Mouse (Mus musculus): ENCODE data around the gene Rab11fip5. TPM values are rescaled to one million over a fixed set of nuclear protein-coding genes. Genes with fewer than 3 reads are reported as not detected.

The Rab11fip5 gene
- polyA plus RNA-seq, 1 experiment from 2014 or later, result 15.7 TPM

GRCm38 (mm10) chr6:85290869-85291824, 83.3 kb downstream of the Rab11fip5 start:
- Histone ChIP-seq H3K27me3 (replicated peaks; ENCODE audit: control insufficient read depth, insufficient read depth, low read length) (no peaks in the 10 kb centered on the region), H3K9me3 (ENCODE audit: control insufficient read depth, low read length) (no peaks in the 10 kb centered on the region), H3K9ac (ENCODE audit: low read depth, low read length) (no peak overlapping the region), H3K4me1 (ENCODE audit: control insufficient read depth, insufficient read depth, low read length) (no peaks in the 10 kb centered on the region), H3K4me3 (ENCODE audit: low read depth, low read length) (no peak overlapping the region), H3K4me2 (ENCODE audit: low read depth, low read length) (no peak overlapping the region), H3K27ac (replicated peaks; ENCODE audit: low read depth, low read length) (no peak overlapping the region), H3K36me3 (ENCODE audit: control insufficient read depth, insufficient read depth, low read length) (no peaks in the 10 kb centered on the region)
- DNase-seq (ENCODE audit: low spot score) (no peak), ATAC-seq (ENCODE audit: low read depth) (no peak)
- 84% methylated on average over 16 of the region's 16 CpGs for WGBS

DNA sequence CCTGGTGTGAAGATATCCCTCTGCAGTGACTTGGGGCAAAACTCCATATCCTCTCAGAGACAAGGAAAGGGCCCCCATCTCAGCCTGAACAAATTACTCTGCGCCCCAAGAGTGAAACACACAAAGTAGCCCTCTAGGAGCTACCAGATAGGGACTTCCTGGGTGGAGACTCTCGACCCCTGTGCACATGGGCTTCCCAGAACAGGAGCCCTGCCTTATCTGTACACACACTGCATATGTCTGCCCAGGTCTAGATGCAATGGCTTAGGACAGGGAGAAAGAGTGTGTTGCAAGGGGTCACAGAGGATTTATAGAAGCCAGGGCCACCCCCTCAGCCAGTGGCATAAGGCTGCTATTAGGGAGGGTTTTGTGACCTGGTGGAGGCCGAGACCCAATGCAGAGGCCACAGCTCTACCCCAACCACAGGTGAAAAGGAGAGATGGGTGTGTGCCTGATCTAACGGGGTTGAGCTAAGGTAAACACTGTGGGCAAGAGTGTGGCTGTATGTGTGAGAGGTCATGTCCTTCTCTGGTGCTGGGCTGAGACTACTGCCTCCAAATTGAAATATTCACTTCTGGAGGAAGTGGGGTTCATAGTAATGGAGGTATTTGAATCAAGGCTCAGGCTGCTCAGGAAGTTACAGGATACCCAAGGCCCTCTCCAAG, 86.1 kb downstream of the Rab11fip5 start:
- no peaks in the 10 kb centered on the region for H3K36me3 ChIP-seq (ENCODE audit: control insufficient read depth, insufficient read depth, low read length)
- DNase-seq (ENCODE audit: low spot score) (no peak), ATAC-seq (ENCODE audit: low read depth) (no peak)
- no peak overlapping the region for H3K4me2 ChIP-seq (ENCODE audit: low read depth, low read length)
- WGBS, result 87% methylated on average over 4 of the region's 4 CpGs
- no peak overlapping the region for H3K9ac ChIP-seq (ENCODE audit: low read depth, low read length)
- H3K27me3 ChIP-seq (replicated peaks; ENCODE audit: control insufficient read depth, insufficient read depth, low read length), result no peaks in the 10 kb centered on the region
- H3K27ac ChIP-seq (replicated peaks; ENCODE audit: low read depth, low read length), result no peak overlapping the region
- H3K9me3 ChIP-seq (ENCODE audit: control insufficient read depth, low read length), result no peaks in the 10 kb centered on the region
- no peak overlapping the region for H3K4me3 ChIP-seq (ENCODE audit: low read depth, low read length)
- H3K4me1 ChIP-seq (ENCODE audit: control insufficient read depth, insufficient read depth, low read length), result no peaks in the 10 kb centered on the region

GRCm38 (mm10) chr6:85286283-85287047, 88.0 kb downstream of the Rab11fip5 start:
- ATAC-seq (ENCODE audit: low read depth) (no peak), DNase-seq (ENCODE audit: low spot score) (no peak)
- H3K9ac ChIP-seq (ENCODE audit: low read depth, low read length), result no peak overlapping the region
- 70% methylated on average over 13 of the region's 13 CpGs for WGBS
- H3K4me3 ChIP-seq (ENCODE audit: low read depth, low read length), result no peak overlapping the region
- no peak overlapping the region for H3K27ac ChIP-seq (replicated peaks; ENCODE audit: low read depth, low read length)
- H3K9me3 ChIP-seq (ENCODE audit: control insufficient read depth, low read length), result no peaks in the 10 kb centered on the region
- no peaks in the 10 kb centered on the region for H3K36me3 ChIP-seq (ENCODE audit: control insufficient read depth, insufficient read depth, low read length)
- H3K4me1 ChIP-seq (ENCODE audit: control insufficient read depth, insufficient read depth, low read length), result no peaks in the 10 kb centered on the region
- no peaks in the 10 kb centered on the region for H3K27me3 ChIP-seq (replicated peaks; ENCODE audit: control insufficient read depth, insufficient read depth, low read length)
- no peak overlapping the region for H3K4me2 ChIP-seq (ENCODE audit: low read depth, low read length)

Small RNA genes within 50 kb of the gene (microRNA-seq; reads per million reads assigned to microRNA genes)
- not detected for gene Mir705 (ENCODE audit: borderline number of aligned reads)

Other genes with a start within 250 kb of the Rab11fip5 start
- 54.5 and 59.2 TPM in 2 replicates for gene Spr, start 236.9 kb downstream of the Rab11fip5 start, polyA plus RNA-seq (2014; fragmentation: Nextera tagmentation; extraction: Ambion mirVana)
- 0.11 TPM in 1 of 2 replicates, not detected in the other for gene Emx1, start 187.2 kb downstream of the Rab11fip5 start, polyA plus RNA-seq (2014; fragmentation: Nextera tagmentation; extraction: Ambion mirVana)
- gene Sfxn5, start 41.2 kb downstream of the Rab11fip5 start, polyA plus RNA-seq (2014; fragmentation: Nextera tagmentation; extraction: Ambion mirVana), result 6.7 and 8.9 TPM in 2 replicates
- gene Noto, start 49.3 kb upstream of the Rab11fip5 start, polyA plus RNA-seq (2014; fragmentation: Nextera tagmentation; extraction: Ambion mirVana), result not detected in 2 replicates
- 38.1 and 43.4 TPM in 2 replicates for gene Smyd5, start 57.4 kb upstream of the Rab11fip5 start, polyA plus RNA-seq (2014; fragmentation: Nextera tagmentation; extraction: Ambion mirVana)
- gene Cct7, start 76.9 kb upstream of the Rab11fip5 start, polyA plus RNA-seq (2014; fragmentation: Nextera tagmentation; extraction: Ambion mirVana), result 448 and 463 TPM in 2 replicates
- 28.0 and 29.9 TPM in 2 replicates for gene Pradc1, start 77.3 kb upstream of the Rab11fip5 start, polyA plus RNA-seq (2014; fragmentation: Nextera tagmentation; extraction: Ambion mirVana)
- gene Fbxo41, start 128.4 kb upstream of the Rab11fip5 start, polyA plus RNA-seq (2014; fragmentation: Nextera tagmentation; extraction: Ambion mirVana), result 0.46 and 0.49 TPM in 2 replicates
- not detected in 2 replicates for gene Egr4, start 139.0 kb upstream of the Rab11fip5 start, polyA plus RNA-seq (2014; fragmentation: Nextera tagmentation; extraction: Ambion mirVana)
- 5.1 and 5.3 TPM in 2 replicates for gene Alms1, start 212.9 kb upstream of the Rab11fip5 start, polyA plus RNA-seq (2014; fragmentation: Nextera tagmentation; extraction: Ambion mirVana)